Mouse (Mus musculus): ENCODE results near the gene Sstr1. TPM values are rescaled to one million over a fixed set of nuclear protein-coding genes. Genes with fewer than 3 reads are reported as not detected.

Sstr1 gene
- polyA plus RNA-seq (2014; fragmentation: Illumina TruSeq; extraction: RNeasy Lipid Tissue Mini Kit (QIAGEN cat#74804); ENCODE audit: low read depth, low replicate concordance), result not detected

DNA sequence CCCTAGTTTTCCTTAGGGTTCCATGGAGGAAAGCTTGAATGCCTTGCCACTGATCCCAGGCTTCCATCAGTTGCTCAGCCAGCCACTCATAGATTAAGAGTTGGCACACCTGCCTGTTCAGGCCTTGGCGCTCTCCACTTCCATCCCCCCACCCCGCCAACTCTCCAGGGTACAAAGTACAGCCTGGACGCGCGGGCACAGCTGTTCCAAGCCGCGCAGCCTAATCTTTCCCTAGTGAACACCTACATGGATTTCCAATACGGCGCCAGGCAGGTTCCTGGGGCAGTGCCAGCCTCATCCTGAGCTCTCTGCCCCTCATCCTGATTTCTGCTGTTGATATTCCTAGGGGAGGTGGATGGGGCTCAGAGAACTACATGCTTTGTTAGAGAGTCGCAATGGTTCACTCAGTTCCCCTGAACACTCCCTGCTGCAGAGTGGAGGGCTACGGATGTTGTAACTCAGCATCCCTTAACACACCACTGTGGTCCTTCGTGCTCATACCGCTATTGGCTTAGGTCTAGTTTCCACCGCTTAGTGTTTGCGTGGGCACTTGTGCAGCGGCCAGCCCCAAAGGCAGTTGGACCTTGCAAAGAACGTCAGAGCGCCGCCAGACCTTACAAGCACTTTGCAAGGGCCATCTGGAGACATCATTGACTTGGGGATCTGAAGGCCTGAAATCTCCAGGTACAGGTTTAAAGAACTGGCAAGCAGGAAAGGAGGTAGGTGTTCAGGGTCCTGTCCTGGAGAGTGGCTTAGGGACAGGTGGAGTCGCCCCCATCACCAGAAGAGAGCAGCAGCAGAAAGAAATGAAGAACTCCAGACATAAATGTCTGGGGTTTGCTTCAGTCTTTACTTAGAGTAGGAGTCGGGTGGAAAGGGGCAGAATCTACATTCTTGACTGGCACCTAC lies at the start of gene Sstr1:
Sstr1 (plus strand) TSS at position 610 of the 909 bp plus-strand sequence.

Other genes starting within 250 kb of the Sstr1 start
- 0.67 TPM for gene Clec14a, start 57.5 kb downstream of the Sstr1 start, polyA plus RNA-seq (2014; fragmentation: Illumina TruSeq; extraction: RNeasy Lipid Tissue Mini Kit (QIAGEN cat#74804); ENCODE audit: low read depth, low replicate concordance)